Mouse (Mus musculus): ENCODE measurements around the gene Ranbp17.

DNA sequence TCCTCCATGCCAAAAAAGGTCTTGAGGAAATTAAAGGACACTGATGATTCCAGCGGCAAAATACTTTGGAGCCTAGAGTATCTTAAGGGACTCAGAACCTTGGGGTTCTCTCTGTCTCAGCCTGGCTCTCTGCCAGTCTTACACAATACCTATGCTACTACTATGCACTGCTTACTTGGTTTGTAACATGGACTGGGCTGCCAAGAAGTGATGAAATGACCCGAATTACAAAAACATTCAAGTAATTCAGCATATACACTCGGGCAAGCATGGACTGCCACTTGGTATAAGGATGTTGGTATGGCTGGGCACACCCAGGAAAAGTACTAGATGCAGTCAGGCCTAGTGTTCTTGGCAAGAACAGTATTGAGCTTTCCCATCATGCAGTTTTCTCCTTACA, 114.8 kb downstream of the Ranbp17 start:
- TF ChIP-seq CTCF (IDR thresholded peaks at IDR 0.05; ENCODE audit: low read depth) (no peak), EP300 (IDR thresholded peaks at IDR 0.05; ENCODE audit: low read depth) (no peak)

All from heart, postnatal 0 days (tissue).